Comparison of ENCODE assay signal across 8 mouse cellular contexts in the genomic region with DNA sequence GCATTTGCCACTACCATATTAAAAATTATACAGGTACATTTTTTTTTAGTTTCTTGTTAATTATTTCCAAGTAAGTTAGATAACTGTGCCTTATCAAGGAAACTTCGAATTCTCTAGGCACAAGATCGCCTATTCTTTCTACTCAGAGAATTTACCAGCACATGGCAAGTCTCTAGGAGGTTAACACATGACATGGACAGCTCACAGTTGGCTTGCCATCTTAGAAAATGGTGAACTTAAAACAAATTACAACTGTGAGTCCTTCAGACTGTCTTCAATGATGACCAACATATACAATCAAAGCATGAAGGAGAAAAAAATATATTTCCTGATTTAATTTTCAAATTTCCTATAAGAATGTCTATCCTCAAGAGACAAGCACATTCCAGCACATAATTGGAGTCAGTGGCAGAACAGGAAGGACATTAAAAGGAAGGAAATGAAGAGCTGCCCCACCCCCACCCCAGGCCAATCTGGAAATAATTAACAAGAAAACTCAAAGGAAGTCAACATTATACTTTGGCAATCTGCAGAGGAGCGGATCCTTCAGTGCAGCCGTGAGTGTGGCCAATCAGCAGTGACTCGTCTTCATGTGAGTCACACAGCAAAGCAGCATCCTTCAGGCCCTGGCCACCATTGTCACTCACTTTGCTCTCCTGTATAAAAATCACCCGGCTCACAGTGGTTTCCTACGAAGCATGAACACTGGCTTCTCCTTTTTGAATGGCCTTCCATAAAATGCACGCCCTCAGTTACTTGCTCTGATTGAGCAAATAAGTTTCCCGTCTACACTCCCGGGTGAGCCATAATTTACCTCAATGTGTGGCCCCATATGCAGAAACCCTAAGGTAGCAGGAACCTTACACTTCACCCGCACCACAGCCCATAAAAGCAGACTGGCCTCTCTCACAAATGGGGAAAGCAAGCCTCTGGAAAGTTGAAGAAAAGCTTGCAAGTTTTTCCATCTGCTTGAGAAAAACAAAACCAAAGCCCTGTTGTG. TPM values are rescaled to one million over a fixed set of nuclear protein-coding genes. Genes with fewer than 3 reads are reported as not detected.
A peak's percentile ranks its signal among the peaks of the same experiment; 100 is the strongest.
DNase-seq lines count a peak whose midpoint lies in the region; ATAC-seq lines count a peak whose summit lies in the region.
"Had no signal": no experiment of that assay in that cellular context is flagged by ENCODE, and none has a peak within 500 bp of the region (broad histone marks: within the 10 kb centered on the region; RNA-seq: fewer than 3 reads in every experiment).

No protein-coding gene starts in this region.

- peak; percentile 76 for DNase-seq in 3T3-L1 (ENCODE audit: low read depth, low spot score)
- DNase-seq in B cell, adult 2 months, result peak; percentile 10 to 17
- no peak for DNase-seq in layer of hippocampus, adult 18-20 months (ENCODE audit: low spot score in 2 of 2)
- DNase-seq in gastrocnemius, adult 8-10 months (ENCODE audit: low spot score in 2 of 2), result no peak
- no peak for DNase-seq in layer of hippocampus, adult 8-10 months (ENCODE audit: low spot score in 2 of 2)

- H3K27me3 ChIP-seq in limb, embryonic 12.5 days, result no peaks in the 10 kb centered on the region
- H3K27me3 ChIP-seq: midbrain, embryonic 13.5 days had no signal

- 22% methylated on average over 11 of the region's 11 CpGs for WGBS in limb, embryonic 12.5 days

- H3K4me2 ChIP-seq in limb, embryonic 12.5 days, result peak overlapping the region; percentile 30
- H3K4me2 ChIP-seq: midbrain, embryonic 13.5 days had no signal

- H3K4me1 ChIP-seq in limb, embryonic 12.5 days (replicated peaks), result peaks cover 63% of the 10 kb centered on the region
- H3K4me1 ChIP-seq: midbrain, embryonic 13.5 days had no signal

- peak overlapping the region; percentile 91 for H3K27ac ChIP-seq in limb, embryonic 12.5 days
- H3K27ac ChIP-seq: midbrain, embryonic 13.5 days had no signal

- ATAC-seq in granulocyte monocyte progenitor cell, adult 5-6 weeks (replicated peaks; ENCODE audit: poor library complexity, severe bottlenecking), result peak; percentile 48
- peak; percentile 86 for ATAC-seq in limb, embryonic 12.5 days (ENCODE audit: insufficient number of reproducible peaks, insufficient read depth, low FRiP score, low TSS enrichment, low read depth)
- ATAC-seq: midbrain, embryonic 13.5 days had no signal

- no peaks in the 10 kb centered on the region for H3K9me3 ChIP-seq in limb, embryonic 12.5 days
- H3K9me3 ChIP-seq: midbrain, embryonic 13.5 days had no signal

- H3K9ac ChIP-seq in limb, embryonic 12.5 days (replicated peaks), result no peak overlapping the region
- H3K9ac ChIP-seq: midbrain, embryonic 13.5 days had no signal

- H3K36me3 ChIP-seq in limb, embryonic 12.5 days, result no peaks in the 10 kb centered on the region
- H3K36me3 ChIP-seq: midbrain, embryonic 13.5 days had no signal

- H3K4me3 ChIP-seq in limb, embryonic 12.5 days (replicated peaks), result no peak overlapping the region
- H3K4me3 ChIP-seq: midbrain, embryonic 13.5 days had no signal

RNA-seq across cellular contexts. Expression of gene Mnd1, which starts 26.4 kb away (rescaled TPM):
- total RNA-seq in granulocyte monocyte progenitor cell, adult 5-6 weeks (2014; fragmentation: Nextera tagmentation), result 13.9 and 37.9 TPM in 2 replicates
- 32.1 and 43.3 TPM in 2 replicates for total RNA-seq in granulocyte monocyte progenitor cell, adult 5-6 weeks (2017)
- 14.0 TPM in 2 replicates for polyA plus RNA-seq in limb, embryonic 12.5 days (2016; fragmentation: Nextera tagmentation; extraction: Ambion mirVana)
- total RNA-seq in layer of hippocampus, adult 18-20 months (2021), result 1 to 10 TPM in 1 of 2 experiments, under 1 TPM in 1; 0.99 to 1.7 TPM
- total RNA-seq in gastrocnemius, adult 8-10 months (2022), result 1 to 10 TPM in 3 of 4 experiments, under 1 TPM in 1; 0.77 to 1.9 (median 1.3) TPM
- total RNA-seq in layer of hippocampus, adult 8-10 months (2022), result 1 to 10 TPM; 1.4 to 2.2 (median 1.9) TPM

RNA-seq across cellular contexts. Expression of gene Gm6525, which starts 44.7 kb away (rescaled TPM):
- not detected in 2 replicates for total RNA-seq in granulocyte monocyte progenitor cell, adult 5-6 weeks (2014; fragmentation: Nextera tagmentation)
- total RNA-seq in granulocyte monocyte progenitor cell, adult 5-6 weeks (2017), result 0.15 TPM in 1 of 2 replicates, not detected in the other
- 0.35 and 0.88 TPM in 2 replicates for polyA plus RNA-seq in limb, embryonic 12.5 days (2016; fragmentation: Nextera tagmentation; extraction: Ambion mirVana)
- total RNA-seq in layer of hippocampus, adult 18-20 months (2021), result not detected
- total RNA-seq in gastrocnemius, adult 8-10 months (2022), result not detected
- total RNA-seq in layer of hippocampus, adult 8-10 months (2022), result not detected

Comparison
In these comparisons a context has a peak if more than half of its experiments do, and no peak if none do; other contexts are left out.
1. DNase-seq: peak in 3T3-L1 (single experiment) and B cell, adult 2 months (2 of 2); none in layer of hippocampus, adult 18-20 months (0 of 2), gastrocnemius, adult 8-10 months (0 of 2) and layer of hippocampus, adult 8-10 months (0 of 2).
2. RNA of gene Mnd1, which starts 26.4 kb away (total RNA-seq): 13.9 to 43.3 TPM in granulocyte monocyte progenitor cell, adult 5-6 weeks; 1.4 to 2.2 TPM in layer of hippocampus, adult 8-10 months, 0.99 to 1.7 TPM in layer of hippocampus, adult 18-20 months and 0.77 to 1.9 TPM in gastrocnemius, adult 8-10 months; every median in the first group is over 4 times any median in the second.